Mouse (Mus musculus): ENCODE measurements around the gene Bbs9.

- TF ChIP-seq CTCF (IDR thresholded peaks at IDR 0.05): no peak
- TF ChIP-seq EP300 (IDR thresholded peaks at IDR 0.05): no peak
Observed at GRCm38 (mm10) chr9:22788423-22788822, 312.9 kb downstream of the Bbs9 start.
